Mouse (Mus musculus): ENCODE results near the gene Atp2c1. TPM values are rescaled to one million over a fixed set of nuclear protein-coding genes. Genes with fewer than 3 reads are reported as not detected.

Gene Atp2c1
- polyA plus RNA-seq (2012; fragmentation: generic; extraction: Trizol): 1 to 10 TPM; 1.1 to 7.1 TPM

DNA sequence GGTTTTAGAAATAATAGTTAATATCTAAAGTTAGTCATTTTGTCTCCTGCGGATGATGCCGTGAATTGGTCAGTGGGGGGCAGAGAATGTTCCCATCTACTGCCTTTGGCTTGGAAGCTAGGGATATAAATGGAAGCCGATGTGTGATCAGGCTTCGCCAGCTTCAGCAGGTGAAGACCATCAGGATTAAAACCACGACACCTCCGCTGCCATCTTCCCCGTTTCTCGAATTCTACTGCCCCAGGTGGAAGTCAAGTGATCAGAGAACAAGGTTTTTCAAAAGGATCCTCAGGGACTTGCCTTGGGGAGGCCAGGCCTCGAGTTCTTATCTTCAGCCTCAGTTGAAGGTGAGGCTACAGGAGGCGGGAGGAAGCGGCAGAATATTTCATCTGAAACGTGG lies at the start of gene Atp2c1:
Gene Atp2c1 (minus strand): TSS at position 101 of the 400 bp plus-strand sequence.

DNA sequence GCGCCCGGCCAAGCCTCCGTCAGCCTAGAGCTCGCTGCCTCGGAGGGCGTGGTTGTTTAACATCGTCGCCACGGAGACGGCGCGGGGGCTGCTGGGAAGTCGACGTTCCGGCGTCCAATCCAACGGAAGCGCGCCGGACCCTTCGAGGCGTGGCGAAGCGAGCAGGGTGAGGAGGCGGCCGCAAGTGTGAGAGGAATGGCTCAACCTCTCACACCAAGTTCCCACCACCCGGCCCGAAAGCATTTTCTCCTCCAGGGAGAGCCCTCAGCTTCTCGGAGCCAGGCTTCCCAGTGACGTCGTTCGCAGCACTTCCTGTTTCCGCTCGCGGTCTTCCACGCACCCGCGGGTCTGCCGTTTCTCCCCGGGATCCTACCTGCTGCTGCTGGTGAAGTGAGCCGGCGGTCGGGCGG lies 131.9 kb downstream of the Atp2c1 start, which contains the start of the genes Aste1 and Nek11:
Gene Aste1 (plus strand): TSS at position 175 of the 410 bp plus-strand sequence.
Gene Nek11 (minus strand): TSS at position 307 of the 410 bp plus-strand sequence.

Other genes starting within 250 kb of the Atp2c1 start
- gene Aste1, start 131.9 kb downstream of the Atp2c1 start, polyA plus RNA-seq (2012; fragmentation: generic; extraction: Trizol): 1 to 10 TPM in 1 of 2 experiments, under 1 TPM in 1; 0.34 to 1.6 TPM
- not detected for gene Nek11, start 131.8 kb downstream of the Atp2c1 start, polyA plus RNA-seq (2012; fragmentation: generic; extraction: Trizol)
- 10 to 100 TPM in 1 of 2 experiments, 1 to 10 TPM in 1; 3.9 to 17.8 TPM for gene Pik3r4, start 115.7 kb upstream of the Atp2c1 start, polyA plus RNA-seq (2012; fragmentation: generic; extraction: Trizol)

All from C3H10T1/2 (cell line).